Mouse (Mus musculus) embryonic fibroblast, embryonic 13.5 days (primary cell): Measurements from ENCODE around the gene Phf13.

Source experiments
- CTCF ChIP-seq: IDR thresholded peaks from 2 replicates; pipeline ENCODE4 v1.5.1; 2011; ENCODE audit warnings: mild to moderate bottlenecking, control low read depth, low read length, moderate library complexity, borderline replicate concordance; ENCODE audit not compliant: insufficient read depth
- POLR2A ChIP-seq: IDR thresholded peaks from 2 replicates; pipeline ENCODE4 v1.6.1; 2011; ENCODE audit warnings: low read depth, mild to moderate bottlenecking, control low read depth, low read length, moderate library complexity

DNA sequence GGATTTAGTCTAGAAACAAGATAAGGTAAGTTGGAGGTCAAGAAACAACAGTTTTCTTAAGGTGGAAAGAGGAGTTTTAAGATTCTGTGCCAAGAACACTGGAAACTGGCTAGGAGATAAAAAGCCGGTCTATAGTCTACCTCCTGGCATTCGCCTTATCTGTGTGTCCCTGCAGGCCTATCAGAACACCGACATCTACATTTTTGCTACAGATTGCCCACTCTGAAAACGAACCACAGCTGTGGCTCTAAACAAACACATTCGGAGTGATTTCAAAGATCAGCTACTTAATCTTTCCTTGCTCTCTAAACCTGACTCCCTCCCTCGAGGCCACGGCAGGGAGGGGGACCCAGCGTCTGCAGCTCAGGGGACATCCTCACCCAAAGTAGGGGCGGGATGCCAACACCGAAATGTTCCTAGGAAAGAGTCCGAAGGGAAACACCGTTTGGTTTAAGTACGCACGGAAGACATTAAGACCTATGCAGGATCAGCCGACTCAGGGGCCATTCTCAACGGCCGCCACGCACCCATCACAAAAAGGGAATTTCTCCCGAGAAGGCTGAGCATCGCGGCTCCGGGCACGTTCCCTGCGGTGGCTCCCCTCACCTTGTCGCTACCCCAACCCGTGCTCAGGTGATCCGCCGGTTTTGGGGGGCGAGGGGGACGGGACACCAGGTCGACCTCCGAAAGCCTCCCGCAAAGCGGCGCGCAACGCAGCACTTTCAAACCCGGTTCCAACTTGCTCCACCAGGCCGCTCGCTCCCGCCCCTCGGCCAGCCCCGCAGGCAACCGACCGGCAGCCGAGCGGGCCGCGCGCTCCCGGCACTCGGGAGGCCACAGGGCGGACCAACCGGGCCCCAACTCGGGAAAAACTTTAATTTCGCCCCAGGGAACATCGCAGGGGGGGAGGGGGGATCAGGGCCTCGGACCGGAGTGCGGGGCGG is 1.6 kb downstream of the Phf13 start:
- TF ChIP-seq CTCF = no peak
- no peak for TF ChIP-seq POLR2A
